20 mouse cellular contexts compared by ENCODE assay signal in genomic region chr11:107720264-107721021, GRCm38 (mm10). TPM values are rescaled to one million over a fixed set of nuclear protein-coding genes. Genes with fewer than 3 reads are reported as not detected.
A peak's percentile ranks its signal among the peaks of the same experiment; 100 is the strongest.
DNase-seq lines count a peak whose midpoint lies in the region; ATAC-seq lines count a peak whose summit lies in the region.
"Had no signal": no experiment of that assay in that cellular context is flagged by ENCODE, and none has a peak within 500 bp of the region (broad histone marks: within the 10 kb centered on the region; RNA-seq: fewer than 3 reads in every experiment).

No protein-coding gene starts in this region.

- DNase-seq in adrenal gland, postnatal 14 days: peak; percentile 16
- DNase-seq in adrenal gland, adult 8-10 months: no peak
- DNase-seq in MEL-GATA-1-ER (ENCODE audit: extremely low read depth, low read depth): peak; percentile 53
- DNase-seq in splenic B cell, adult 2 months (ENCODE audit: low read depth, low spot score): peak; percentile 32
- DNase-seq in right cerebral cortex, postnatal 36 days (ENCODE audit: low spot score in 2 of 2): no peak
- DNase-seq in thymus, postnatal 0 days (ENCODE audit: low spot score): no peak
- no peak for DNase-seq in gastrocnemius, postnatal 10 days
- DNase-seq: adrenal gland, postnatal 10 days; cerebellum, adult 18-20 months; cerebellum, postnatal 10 days had no signal

- no peaks in the 10 kb centered on the region for H3K27me3 ChIP-seq in splenic B cell, adult 2 months (ENCODE audit: control insufficient read depth, insufficient read depth, low read length, poor library complexity, severe bottlenecking)
- H3K27me3 ChIP-seq: embryonic facial prominence, embryonic 12.5 days; forebrain, embryonic 15.5 days; heart, embryonic 12.5 days; hindbrain, embryonic 12.5 days had no signal

- ATAC-seq in hematopoietic stem cell, adult 5-6 weeks (replicated peaks in 1 of 2; ENCODE audit: insufficient read depth in 1 of 2, low FRiP score in 2 of 2, low TSS enrichment in 1 of 2, low read depth in 1 of 2, poor library complexity in 2 of 2, severe bottlenecking in 2 of 2): peak; percentile 92
- ATAC-seq: forebrain, embryonic 15.5 days; hindbrain, embryonic 16.5 days; inflammation-experienced regulatory T-cells, adult 6 months; intestine, postnatal 0 days had no signal

- no peaks in the 10 kb centered on the region for H3K36me3 ChIP-seq in splenic B cell, adult 2 months (ENCODE audit: control insufficient read depth, insufficient read depth, low read length, poor library complexity, severe bottlenecking)
- H3K36me3 ChIP-seq: embryonic facial prominence, embryonic 12.5 days; forebrain, embryonic 15.5 days; heart, embryonic 12.5 days; hindbrain, embryonic 12.5 days had no signal

RNA-seq across cellular contexts. Expression of gene Cacng1, which starts 4.1 kb away (rescaled TPM):
- total RNA-seq in adrenal gland, postnatal 14 days (2021): 0.26 TPM in 1 of 2 replicates, not detected in the other
- under 1 TPM in 2 of 4 experiments, not detected in 2; 0.21 to 0.28 TPM for total RNA-seq in adrenal gland, adult 8-10 months (2022)
- total RNA-seq in hematopoietic stem cell, adult 5-6 weeks (2017): not detected in 2 replicates
- 0.90 and 0.93 TPM in 2 replicates for polyA plus RNA-seq in thymus, postnatal 0 days (2015; fragmentation: Nextera tagmentation; extraction: Ambion mirVana)
- total RNA-seq in gastrocnemius, postnatal 10 days (2021): 100 to 1,000 TPM; 457 to 476 TPM
- total RNA-seq: heart, postnatal 25 days had no signal
- polyA plus RNA-seq: forebrain, embryonic 11.5 days; heart, embryonic 12.5 days; inflammation-experienced regulatory T-cells, adult 6 months had no signal

Comparison
In these comparisons a context has a peak if more than half of its experiments do, and no peak if none do; other contexts are left out.
1. DNase-seq: peak in adrenal gland, postnatal 14 days (single experiment), MEL-GATA-1-ER (single experiment) and splenic B cell, adult 2 months (single experiment); none in adrenal gland, adult 8-10 months (single experiment), right cerebral cortex, postnatal 36 days (0 of 2), thymus, postnatal 0 days (single experiment) and gastrocnemius, postnatal 10 days (single experiment).
2. RNA of gene Cacng1, which starts 4.1 kb away (total RNA-seq): 457 to 476 TPM in gastrocnemius, postnatal 10 days; 0.26 TPM in adrenal gland, postnatal 14 days, 0.21 to 0.28 TPM in adrenal gland, adult 8-10 months and not detected in hematopoietic stem cell, adult 5-6 weeks; every median in the first group is over 100 times any median in the second.